Mouse (Mus musculus) T-cell, adult 2 months (primary cell): ENCODE results near the gene Gm39115.
A peak's percentile ranks its signal among the peaks of the same experiment; 100 is the strongest.

Source experiments
- DNase-seq: peaks from one replicate; pipeline ENCODE4 v3.0.0; 2022; ENCODE audit warnings: low spot score

The Gm39115 gene

GRCm38 (mm10) chr7:142095183-142095931, 40.5 kb downstream of the Gm39115 start, which contains the start of gene Dusp8:
TSS of gene Dusp8 (minus strand) at chr7:142095843.
- DNase-seq, result peak; percentile 87

DNA sequence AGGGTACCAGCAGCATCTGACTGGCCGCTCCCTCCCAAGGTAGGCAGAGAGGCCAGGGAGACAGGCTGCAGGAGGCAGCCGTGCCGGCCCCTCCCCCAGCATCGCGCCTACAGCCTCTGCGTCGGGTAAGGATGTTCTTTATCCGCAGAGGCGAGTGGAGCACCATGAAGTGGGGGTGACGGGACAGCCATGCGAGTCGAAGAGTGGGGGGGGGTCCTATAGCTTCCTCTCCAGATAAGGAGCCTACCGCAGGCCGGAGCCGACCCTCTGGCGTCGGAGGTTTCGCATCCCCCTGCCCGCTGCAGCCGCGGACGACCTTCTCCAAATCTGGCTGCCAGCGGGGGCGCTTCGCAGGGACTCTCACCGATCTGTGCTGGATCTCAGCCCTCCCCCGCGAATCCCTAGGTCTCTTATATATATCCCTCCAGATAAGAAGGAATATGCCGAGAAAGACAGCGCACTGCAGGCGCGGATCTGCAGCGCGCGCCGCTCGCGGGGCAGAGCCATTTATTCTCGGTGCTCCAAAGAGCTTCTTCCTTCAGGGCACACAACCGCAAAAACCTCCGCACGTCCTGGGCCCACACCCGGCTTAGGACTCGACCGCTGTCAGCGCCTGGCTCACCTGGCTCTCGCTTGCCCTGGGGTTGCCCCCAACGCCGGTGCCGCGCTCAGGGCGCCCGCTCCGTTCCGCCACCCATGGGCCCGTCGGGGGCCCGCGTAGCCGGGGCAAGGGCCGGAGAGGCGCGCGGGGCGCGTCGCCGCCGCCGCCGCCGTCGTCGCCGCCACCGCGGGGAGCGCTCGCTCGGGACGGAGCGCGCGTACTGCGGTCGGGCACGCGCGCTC, 41.3 kb downstream of the Gm39115 start:
- peak; percentile 34 for DNase-seq

DNA sequence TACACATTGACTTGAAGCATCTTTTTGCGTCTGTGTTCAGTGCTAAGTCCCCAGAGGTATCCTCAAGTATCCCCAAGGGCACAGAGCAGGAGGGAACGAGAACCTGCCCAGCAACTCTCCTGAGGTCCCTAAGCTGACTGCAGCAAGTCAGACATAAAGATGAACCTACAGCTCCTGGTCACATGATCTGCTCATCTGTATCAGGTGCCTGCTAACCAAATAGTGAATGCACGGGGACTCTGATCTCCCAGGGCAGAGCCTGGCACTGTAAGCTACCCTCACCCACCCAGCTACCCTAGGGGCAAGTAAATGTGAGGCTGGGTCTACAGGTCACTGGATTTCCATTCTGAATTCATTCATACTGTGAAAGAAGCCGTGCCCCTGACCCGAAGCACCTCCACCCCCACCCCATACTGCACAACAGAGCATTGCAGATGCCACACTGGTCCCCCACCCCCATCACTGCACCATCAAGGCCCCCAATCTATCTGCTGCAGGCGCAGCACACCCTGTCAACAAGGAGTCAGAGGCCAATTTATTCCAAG, 42.1 kb downstream of the Gm39115 start:
- no peak for DNase-seq

DNA sequence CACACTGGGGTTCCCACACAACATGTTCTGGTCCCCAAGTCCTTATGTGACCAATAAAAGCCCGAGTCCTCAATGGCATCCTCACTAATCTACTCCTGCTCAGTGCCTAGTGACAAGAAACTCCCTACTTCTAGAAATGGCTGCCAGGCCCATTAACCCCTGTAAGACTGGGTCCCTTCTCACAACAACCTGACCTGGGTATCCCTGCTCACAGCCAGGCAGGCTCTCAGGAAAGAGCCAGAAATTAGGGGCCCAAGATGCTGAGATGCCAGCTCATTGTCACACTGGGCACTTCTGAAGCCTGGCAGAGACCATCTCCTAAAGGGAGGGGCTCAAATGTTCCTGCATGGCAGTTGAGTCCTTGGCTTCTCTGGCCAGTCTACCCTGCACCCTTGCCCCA, 42.8 kb downstream of the Gm39115 start:
- no peak for DNase-seq

DNA sequence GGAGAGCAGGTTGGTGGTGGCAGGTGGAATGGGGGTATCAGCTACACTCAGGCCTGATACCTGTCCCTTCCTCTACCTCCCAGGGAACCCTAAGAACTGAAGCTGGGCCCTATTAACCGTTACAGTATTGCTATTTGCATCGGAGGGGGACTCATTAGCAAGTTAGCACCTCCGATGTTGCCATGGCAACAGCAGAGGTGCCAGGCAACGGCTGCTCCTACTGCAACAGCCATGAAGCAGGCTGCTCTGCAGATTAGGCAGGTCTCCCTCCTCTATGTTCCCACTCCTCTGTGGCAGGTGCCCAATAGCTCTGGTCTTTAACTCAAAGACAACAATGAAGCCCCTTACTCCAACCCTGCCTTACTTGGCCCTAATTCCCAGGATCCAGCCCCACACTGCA, 44.0 kb downstream of the Gm39115 start:
- no peak for DNase-seq

GRCm38 (mm10) chr7:142089648-142090447, 46.0 kb downstream of the Gm39115 start:
- DNase-seq, result no peak

- no peak for DNase-seq
These were observed 46.9 kb downstream of the Gm39115 start for GRCm38 (mm10) chr7:142088886-142089285.

GRCm38 (mm10) chr7:142087069-142087652, 48.7 kb downstream of the Gm39115 start:
- no peak for DNase-seq

DNA sequence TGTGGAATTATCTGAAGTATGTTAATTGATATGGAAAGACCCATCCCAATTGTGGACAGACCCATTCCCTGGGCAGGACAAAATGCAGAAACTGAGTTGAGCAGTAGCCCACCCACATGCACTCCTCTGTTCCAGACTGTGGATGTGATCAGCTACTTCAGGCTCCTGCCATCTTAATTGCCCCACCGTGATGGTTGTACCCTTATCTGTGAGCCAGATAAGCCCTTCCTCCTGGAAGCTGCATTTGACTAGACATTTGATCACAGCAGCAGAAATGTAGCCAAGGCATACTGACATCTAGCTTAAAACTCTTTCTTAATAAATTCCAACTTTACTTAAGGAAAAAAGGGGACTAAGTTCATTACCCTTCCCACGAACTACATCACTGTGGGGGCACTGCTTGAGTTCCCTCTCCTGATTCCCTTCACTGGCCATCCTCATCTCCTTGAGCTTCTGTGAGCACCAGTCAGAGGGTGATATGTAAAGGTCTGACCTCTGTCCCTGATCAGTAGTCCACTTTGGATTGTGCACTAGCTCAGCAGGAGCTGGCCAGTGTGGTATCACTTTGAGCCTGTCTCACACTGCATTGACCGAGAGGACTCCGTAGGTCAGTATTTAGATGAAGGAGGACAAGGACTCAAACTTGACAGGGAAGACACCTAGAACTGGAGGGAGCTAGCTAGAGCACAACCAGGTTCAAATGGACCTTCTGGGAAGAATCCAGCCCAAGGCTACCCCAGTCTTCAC, 49.5 kb downstream of the Gm39115 start:
- no peak for DNase-seq
